6 mouse cellular contexts compared by ENCODE assay signal in the genomic region with DNA sequence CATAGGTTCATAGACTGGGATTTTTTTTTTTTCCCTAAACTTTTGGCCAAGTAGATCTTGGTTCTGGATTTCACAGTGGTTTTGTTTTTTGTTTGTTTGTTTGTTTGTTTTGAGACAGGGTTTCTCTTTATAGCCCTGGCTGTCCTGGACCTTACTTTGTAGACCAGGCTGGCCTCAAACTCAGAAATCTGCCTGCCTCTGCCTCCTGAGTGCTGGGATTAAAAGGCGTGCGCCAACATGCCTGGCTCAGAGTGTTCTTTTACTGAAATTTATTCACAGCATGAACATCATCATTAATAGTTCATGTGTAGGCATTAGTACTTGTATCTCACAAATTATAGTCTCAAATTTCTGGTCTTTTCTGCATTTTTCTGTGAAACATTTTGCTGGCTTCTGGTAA. TPM values are rescaled to one million over a fixed set of nuclear protein-coding genes. Genes with fewer than 3 reads are reported as not detected.
A peak's percentile ranks its signal among the peaks of the same experiment; 100 is the strongest.
DNase-seq lines count a peak whose midpoint lies in the region; ATAC-seq and TF ChIP-seq lines count a peak whose summit lies in the region.
"Not testable (repeated sequence)": the region's sequence is repeated elsewhere in the genome, so short reads cannot be mapped to it uniquely, and the experiment has no call there.

No protein-coding gene starts in this region.

- not testable (repeated sequence) for H3K27ac ChIP-seq in intestine, embryonic 14.5 days (ENCODE audit: low read depth); stomach, postnatal 0 days (replicated peaks)

- WGBS in intestine, embryonic 14.5 days = 82% methylated on average over 2 of the region's 2 CpGs
- WGBS in stomach, postnatal 0 days = 74% methylated on average over 2 of the region's 2 CpGs

- not testable (repeated sequence) for TF ChIP-seq CTCF in E14TG2a.4 (conservative IDR thresholded peaks at IDR 0.05; ENCODE audit: low read length); stomach, postnatal 0 days (IDR thresholded peaks at IDR 0.05; ENCODE audit: low read depth)

- H3K4me2 ChIP-seq in intestine, embryonic 14.5 days (ENCODE audit: low read length); stomach, postnatal 0 days (replicated peaks; ENCODE audit: low read depth): not testable (repeated sequence)

- peak; percentile 3 for DNase-seq in ZHBTc4 (ENCODE audit: low read depth, low spot score)
- DNase-seq in heart, adult 11 months = peak; percentile 84
- DNase-seq in intestine, embryonic 14.5 days (ENCODE audit: low spot score) = peak; percentile 27
- DNase-seq in stomach, postnatal 0 days (ENCODE audit: low spot score) = peak; percentile 4
- peak; percentile 1 for DNase-seq in thymus, postnatal 0 days (ENCODE audit: low spot score)

- peaks cover 30% of the 10 kb centered on the region for H3K4me1 ChIP-seq in E14TG2a.4 (replicated peaks; ENCODE audit: low read depth, low read length)
- H3K4me1 ChIP-seq in intestine, embryonic 14.5 days (replicated peaks; ENCODE audit: control insufficient read depth, insufficient read depth, low read length); stomach, postnatal 0 days (replicated peaks; ENCODE audit: control insufficient read depth, insufficient read depth): not testable (repeated sequence)

- H3K4me3 ChIP-seq in E14TG2a.4 (replicated peaks; ENCODE audit: low read length) = 0 out of 2 replicates have a peak overlapping the region, but pooled peaks have one; percentile 0
- not testable (repeated sequence) for H3K4me3 ChIP-seq in intestine, embryonic 14.5 days (ENCODE audit: low read depth, low read length); stomach, postnatal 0 days (ENCODE audit: low read depth, low read length)

- not testable (repeated sequence) for TF ChIP-seq EP300 in stomach, postnatal 0 days (optimal IDR thresholded peaks at IDR 0.05)

- H3K27me3 ChIP-seq in E14TG2a.4 (ENCODE audit: insufficient read depth, low read length); intestine, embryonic 14.5 days (replicated peaks; ENCODE audit: control insufficient read depth, insufficient read depth, low read length); stomach, postnatal 0 days (ENCODE audit: control insufficient read depth, insufficient read depth, low read length): not testable (repeated sequence)

- ATAC-seq in intestine, embryonic 14.5 days (replicated peaks; ENCODE audit: low FRiP score, low TSS enrichment, low read depth); stomach, postnatal 0 days (ENCODE audit: low FRiP score, low TSS enrichment): not testable (repeated sequence)

- not testable (repeated sequence) for H3K9ac ChIP-seq in intestine, embryonic 14.5 days (ENCODE audit: low read length); stomach, postnatal 0 days (ENCODE audit: low read length)

- H3K9me3 ChIP-seq in E14TG2a.4 (ENCODE audit: low read length) = not testable (repeated sequence)
- peaks cover 21% of the 10 kb centered on the region for H3K9me3 ChIP-seq in intestine, embryonic 14.5 days (ENCODE audit: control insufficient read depth, low read length)
- H3K9me3 ChIP-seq in stomach, postnatal 0 days (ENCODE audit: control insufficient read depth, low read length) = peaks cover 11% of the 10 kb centered on the region; the same call in 1 of the 2 replicates

- not testable (repeated sequence) for H3K36me3 ChIP-seq in E14TG2a.4 (ENCODE audit: insufficient read depth, low read length); intestine, embryonic 14.5 days (ENCODE audit: control insufficient read depth, insufficient read depth, low read length); stomach, postnatal 0 days (ENCODE audit: control insufficient read depth, insufficient read depth, low read length)

RNA-seq across cellular contexts. Expression of a gene that starts 5.4 kb away (rescaled TPM):
- 9.6 and 10.1 TPM in 2 replicates for polyA plus RNA-seq in intestine, embryonic 14.5 days (2014; fragmentation: Nextera tagmentation; extraction: Ambion mirVana)
- polyA plus RNA-seq in stomach, postnatal 0 days (2015; fragmentation: Nextera tagmentation; extraction: Ambion mirVana) = 3.9 and 4.3 TPM in 2 replicates
- 9.9 and 11.2 TPM in 2 replicates for polyA plus RNA-seq in thymus, postnatal 0 days (2015; fragmentation: Nextera tagmentation; extraction: Ambion mirVana)

Comparison
In these comparisons a context has a peak if more than half of its experiments do, and no peak if none do; other contexts are left out.
1. DNase-seq: peak in every context shown above with its lines; median percentile 84 in heart, adult 11 months; 27 in intestine, embryonic 14.5 days; 4 in stomach, postnatal 0 days; 3 in ZHBTc4; 1 in thymus, postnatal 0 days.